Mouse (Mus musculus) neural tube, embryonic 11.5 days (tissue): ENCODE results near the gene Pde11a. TPM values are rescaled to one million over a fixed set of nuclear protein-coding genes. Genes with fewer than 3 reads are reported as not detected.

ENCODE experiments used
- ATAC-seq: fragments of 200-750 bp; cut with Nextera tagmentation; 2 replicates; pipeline ENCODE4 v1.8.0; 2017; ENCODE audit warnings: moderate number of reproducible peaks, mild to moderate bottlenecking, moderate TSS enrichment, moderate library complexity; ENCODE audit not compliant: insufficient read depth, low FRiP score, low TSS enrichment
- DNase-seq: peaks from one replicate; pipeline ENCODE4 v3.0.0-alpha.2; 2015; ENCODE audit warnings: low spot score
- H3K27ac ChIP-seq: fragments of 300-500 bp; sonication (generic); 2 replicates; pipeline ENCODE4 v1.5.1; 2014; ENCODE audit warnings: low read depth, mild to moderate bottlenecking, low read length
- H3K27me3 ChIP-seq: fragments of 300-500 bp; sonication (generic); 2 replicates; pipeline ENCODE4 v1.6.1; 2014; ENCODE audit warnings: mild to moderate bottlenecking, low read length, mixed read lengths; ENCODE audit not compliant: control insufficient read depth, insufficient read depth
- H3K36me3 ChIP-seq: fragments of 300-500 bp; sonication (generic); 2 replicates; pipeline ENCODE4 v1.6.1; 2014; ENCODE audit warnings: mild to moderate bottlenecking, low read length, moderate library complexity, mixed read lengths; ENCODE audit not compliant: control insufficient read depth, insufficient read depth
- H3K4me1 ChIP-seq: fragments of 300-500 bp; sonication (generic); 2 replicates; pipeline ENCODE4 v1.6.1; 2014; ENCODE audit warnings: low read length, mixed read lengths; ENCODE audit not compliant: control insufficient read depth, insufficient read depth
- H3K4me2 ChIP-seq: fragments of 300-500 bp; sonication (generic); 2 replicates; pipeline ENCODE4 v1.6.1; 2014; ENCODE audit warnings: low read depth, mild to moderate bottlenecking, moderate library complexity
- H3K4me3 ChIP-seq: fragments of 300-500 bp; sonication (generic); 2 replicates; pipeline ENCODE4 v1.5.1; 2014; ENCODE audit warnings: low read depth, low read length
- H3K9ac ChIP-seq: fragments of 300-500 bp; sonication (generic); 2 replicates; pipeline ENCODE4 v1.6.1; 2014; ENCODE audit warnings: mild to moderate bottlenecking, low read length
- H3K9me3 ChIP-seq: fragments of 300-500 bp; sonication (generic); 2 replicates; pipeline ENCODE4 v1.6.1; 2016; ENCODE audit warnings: low read length; ENCODE audit not compliant: control insufficient read depth
- WGBS: fragments of 180-500 bp; shearing (Covaris S2); extraction: QIAGEN DNeasy Blood & Tissue Kit; methylation state at CpG from one replicate; pipeline ENCODE4 v1.1.7; 2014; 5-methylcytosine and 5-hydroxymethylcytosine counted together
- polyA plus RNA-seq: library from polyadenylated mRNA; unstranded; fragments of >200 nt; fragmentation: Nextera tagmentation; extraction: Ambion mirVana; gene quantifications from 2 replicates; pipeline ENCODE4 v1.2.1, GENCODE M21; 2014

The Pde11a gene
- polyA plus RNA-seq, 1 experiment from 2014 or later, result 0.49 TPM

DNA sequence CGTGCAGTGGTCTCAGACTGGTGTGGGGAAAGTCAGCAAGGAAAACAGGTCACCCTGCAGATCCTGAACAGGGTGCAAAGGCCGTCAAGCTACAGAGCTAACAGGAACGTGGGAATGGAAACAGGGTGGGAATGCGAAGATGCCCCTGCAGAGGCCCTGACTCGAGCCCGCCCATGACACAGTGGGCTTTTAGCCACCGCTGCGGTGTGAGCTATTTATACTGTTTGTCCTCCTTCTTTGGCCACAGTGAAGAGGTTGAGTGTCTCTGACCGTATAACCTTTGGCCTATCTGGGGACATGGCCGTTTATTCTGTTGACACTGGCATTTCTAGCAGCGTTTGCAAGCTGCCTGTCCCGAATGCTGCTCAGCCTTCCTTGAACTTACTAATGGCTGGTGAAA, 338.9 kb downstream of the Pde11a start:
- Histone ChIP-seq H3K9me3 (no peaks in the 10 kb centered on the region), H3K36me3 (no peaks in the 10 kb centered on the region), H3K4me1 (peaks cover 30% of the 10 kb centered on the region), H3K9ac (no peak overlapping the region), H3K27me3 (no peaks in the 10 kb centered on the region), H3K27ac (no peak overlapping the region), H3K4me3 (no peak overlapping the region), H3K4me2 (no peak overlapping the region)
- DNase-seq (no peak), ATAC-seq (no peak)
- WGBS, result 23% methylated on average over 12 of the region's 12 CpGs

DNA sequence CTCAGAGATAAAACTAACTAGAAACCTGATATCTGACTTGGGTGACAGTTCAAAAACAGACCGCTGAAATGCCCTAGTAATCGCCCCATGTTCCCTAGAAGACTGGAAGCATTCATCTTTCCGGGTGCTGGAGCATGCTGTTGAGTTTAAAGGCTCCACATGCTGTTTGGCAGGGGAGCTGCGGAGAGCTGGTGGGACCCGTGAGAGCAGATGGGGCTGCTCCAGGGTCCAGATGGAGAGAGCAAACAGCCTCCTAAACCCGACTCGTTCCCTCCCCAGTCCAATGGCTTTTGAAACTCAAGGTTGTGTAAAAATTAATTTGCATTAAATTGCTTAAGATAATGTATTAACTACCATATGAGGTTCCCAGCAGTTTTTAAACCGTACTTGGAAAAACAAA, 339.9 kb downstream of the Pde11a start:
- Histone ChIP-seq H3K4me2 (no peak overlapping the region), H3K27ac (no peak overlapping the region), H3K4me3 (no peak overlapping the region), H3K4me1 (peaks cover 30% of the 10 kb centered on the region), H3K27me3 (no peaks in the 10 kb centered on the region), H3K9me3 (no peaks in the 10 kb centered on the region), H3K36me3 (no peaks in the 10 kb centered on the region), H3K9ac (no peak overlapping the region)
- WGBS, result 23% methylated on average over 8 of the region's 8 CpGs
- peak; percentile 27 for DNase-seq
- no peak for ATAC-seq

DNA sequence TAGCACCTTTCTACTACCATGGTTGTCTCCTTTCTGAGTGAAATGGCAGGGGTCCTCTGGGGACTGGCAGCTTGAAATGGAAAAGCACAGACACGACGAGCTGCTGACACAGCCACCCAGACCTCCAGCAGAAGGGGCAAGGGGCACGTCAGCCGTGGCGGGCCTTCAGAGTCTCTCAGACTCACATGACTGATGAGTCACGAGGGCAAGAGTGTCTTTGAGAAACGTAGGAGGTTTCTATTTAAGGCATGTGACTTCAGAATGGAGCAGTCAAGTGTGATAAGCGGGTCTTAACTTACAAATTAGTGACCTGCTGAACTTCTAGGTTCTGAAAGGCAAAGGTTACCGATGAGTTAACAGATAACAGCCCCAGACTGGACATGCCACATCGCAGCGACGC, 340.8 kb downstream of the Pde11a start:
- Histone ChIP-seq H3K4me2 (no peak overlapping the region), H3K27ac (no peak overlapping the region), H3K27me3 (no peaks in the 10 kb centered on the region), H3K4me1 (peaks cover 26% of the 10 kb centered on the region), H3K9me3 (no peaks in the 10 kb centered on the region), H3K9ac (no peak overlapping the region), H3K36me3 (no peaks in the 10 kb centered on the region), H3K4me3 (no peak overlapping the region)
- DNase-seq (no peak), ATAC-seq (no peak)
- 48% methylated on average over 12 of the region's 12 CpGs for WGBS

DNA sequence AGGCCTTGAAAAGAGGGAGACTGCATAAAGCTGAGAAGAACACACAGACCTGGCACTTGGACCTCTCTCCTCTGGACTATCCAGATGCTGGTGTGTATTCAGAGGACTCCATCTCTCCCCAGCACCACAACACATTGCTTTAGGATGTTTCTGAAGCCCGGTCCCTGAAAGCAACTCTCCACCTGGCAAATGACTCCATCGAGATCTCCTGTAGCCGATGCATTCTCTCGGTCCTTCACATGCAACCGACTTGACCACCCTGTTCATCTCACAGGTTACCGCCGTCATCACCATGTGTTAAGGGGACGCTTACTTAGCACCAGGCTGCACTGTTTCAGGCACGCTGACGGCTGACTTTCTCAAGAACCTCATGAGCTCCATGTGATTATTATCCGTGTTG, 343.7 kb downstream of the Pde11a start:
- Histone ChIP-seq H3K9ac (no peak overlapping the region), H3K27me3 (no peaks in the 10 kb centered on the region), H3K4me1 (peaks cover 22% of the 10 kb centered on the region), H3K9me3 (no peaks in the 10 kb centered on the region), H3K4me3 (no peak overlapping the region), H3K4me2 (no peak overlapping the region), H3K36me3 (no peaks in the 10 kb centered on the region), H3K27ac (no peak overlapping the region)
- 96% methylated on average over 11 of the region's 11 CpGs for WGBS
- no peak for ATAC-seq
- DNase-seq, result no peak

DNA sequence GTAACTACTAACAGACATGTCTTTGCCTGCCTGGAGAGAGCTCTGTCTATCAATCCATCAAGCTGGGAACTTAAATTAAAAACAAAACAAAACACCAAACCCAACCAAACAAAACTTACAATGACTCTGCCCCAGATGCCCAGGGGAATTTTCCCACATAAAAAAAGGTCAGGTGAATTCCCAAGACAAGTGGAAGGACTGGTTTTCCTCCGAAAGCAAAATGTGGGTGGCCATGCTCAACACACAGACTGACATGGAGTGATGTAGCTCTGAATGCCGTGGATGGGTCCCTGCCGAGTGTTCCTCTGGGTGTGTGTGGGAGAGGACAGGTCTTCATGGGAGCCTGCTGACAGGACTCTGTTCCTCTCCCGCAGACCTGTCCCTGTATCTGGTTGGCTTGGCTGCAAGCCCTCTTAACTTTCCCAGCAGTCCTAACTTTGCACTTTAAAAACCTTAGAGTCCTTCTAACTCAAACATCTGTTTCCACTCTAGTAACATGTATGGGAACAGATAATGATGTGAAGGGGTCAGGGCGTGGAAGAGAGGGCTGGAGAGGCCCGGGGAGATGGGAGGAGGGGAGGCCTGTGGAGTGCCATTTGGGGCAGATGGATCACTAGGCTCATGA, 346.9 kb downstream of the Pde11a start:
- 43% methylated on average over 6 of the region's 6 CpGs for WGBS
- no peaks in the 10 kb centered on the region for H3K27me3 ChIP-seq
- no peak overlapping the region for H3K4me2 ChIP-seq
- peaks cover 23% of the 10 kb centered on the region for H3K4me1 ChIP-seq
- 0 out of 2 replicates have a peak overlapping the region, but pooled peaks have one; percentile 14 for H3K27ac ChIP-seq
- no peaks in the 10 kb centered on the region for H3K9me3 ChIP-seq
- H3K36me3 ChIP-seq, result no peaks in the 10 kb centered on the region
- ATAC-seq (no peak), DNase-seq (no peak)
- no peak overlapping the region for H3K9ac ChIP-seq
- H3K4me3 ChIP-seq, result no peak overlapping the region

DNA sequence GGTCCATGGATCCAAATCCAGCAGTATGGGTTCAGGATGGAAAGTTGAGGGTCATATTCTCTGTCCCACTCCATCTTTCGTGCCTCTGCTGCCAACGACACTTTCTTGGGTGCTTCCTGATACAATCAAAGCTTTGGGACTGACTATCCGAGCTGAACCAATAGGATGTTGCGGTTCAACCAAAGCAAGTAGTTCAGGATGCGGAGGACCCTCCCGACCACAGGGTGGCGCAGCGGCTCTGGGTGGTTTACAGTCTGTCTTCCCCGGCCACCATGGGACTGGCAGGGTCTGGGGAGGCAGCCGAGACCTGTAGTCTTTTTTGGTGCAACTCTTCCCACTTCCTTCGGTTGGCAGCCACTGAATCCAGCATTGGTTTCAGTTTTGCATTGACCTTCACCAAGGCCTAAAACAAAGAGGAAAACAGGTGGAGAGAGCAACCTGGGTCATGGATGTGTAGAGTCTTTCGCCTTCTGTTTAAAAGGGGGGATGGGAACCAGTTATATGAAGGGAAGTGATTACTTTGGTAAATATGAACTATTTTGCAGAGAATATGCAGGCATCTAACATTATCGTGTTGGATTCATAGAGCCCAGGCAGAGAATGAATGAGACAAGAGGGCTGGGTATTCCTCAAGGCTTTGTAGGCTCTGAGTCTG, 347.6 kb downstream of the Pde11a start:
- ATAC-seq (no peak), DNase-seq (peak; percentile 77)
- Histone ChIP-seq H3K9me3 (no peaks in the 10 kb centered on the region), H3K9ac (no peak overlapping the region), H3K27me3 (no peaks in the 10 kb centered on the region), H3K4me2 (no peak overlapping the region), H3K4me1 (peaks cover 28% of the 10 kb centered on the region), H3K27ac (no peak overlapping the region), H3K4me3 (no peak overlapping the region), H3K36me3 (no peaks in the 10 kb centered on the region)
- WGBS, result 44% methylated on average over 13 of the region's 13 CpGs

DNA sequence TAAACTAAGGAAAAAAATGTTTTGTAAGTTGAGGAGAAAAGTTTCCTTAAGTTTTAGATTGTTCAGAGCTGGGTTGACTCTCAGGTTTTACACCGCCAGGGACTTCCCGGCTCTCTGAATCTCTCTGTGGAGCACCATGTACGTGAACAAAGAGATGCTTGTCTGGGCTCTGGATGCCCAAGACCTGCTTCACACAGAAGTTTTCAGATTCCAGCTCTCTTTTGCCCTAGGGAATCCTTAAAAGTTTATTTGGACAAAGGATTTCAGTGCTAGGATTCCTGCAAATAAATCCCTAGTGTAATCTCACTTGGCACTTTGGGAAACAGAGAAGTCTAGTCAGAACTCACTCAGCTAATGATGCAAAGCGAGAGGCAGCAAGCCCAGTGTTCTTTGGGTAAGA, 348.9 kb downstream of the Pde11a start:
- Histone ChIP-seq H3K4me1 (peaks cover 36% of the 10 kb centered on the region), H3K9ac (no peak overlapping the region; the same call in 1 of the 2 replicates), H3K9me3 (no peaks in the 10 kb centered on the region), H3K27ac (peak overlapping the region; percentile 74; the same call in 1 of the 2 replicates), H3K27me3 (no peaks in the 10 kb centered on the region), H3K4me3 (no peak overlapping the region), H3K36me3 (no peaks in the 10 kb centered on the region), H3K4me2 (no peak overlapping the region)
- WGBS, result 54% methylated on average over 4 of the region's 4 CpGs
- DNase-seq, result no peak
- no peak for ATAC-seq

DNA sequence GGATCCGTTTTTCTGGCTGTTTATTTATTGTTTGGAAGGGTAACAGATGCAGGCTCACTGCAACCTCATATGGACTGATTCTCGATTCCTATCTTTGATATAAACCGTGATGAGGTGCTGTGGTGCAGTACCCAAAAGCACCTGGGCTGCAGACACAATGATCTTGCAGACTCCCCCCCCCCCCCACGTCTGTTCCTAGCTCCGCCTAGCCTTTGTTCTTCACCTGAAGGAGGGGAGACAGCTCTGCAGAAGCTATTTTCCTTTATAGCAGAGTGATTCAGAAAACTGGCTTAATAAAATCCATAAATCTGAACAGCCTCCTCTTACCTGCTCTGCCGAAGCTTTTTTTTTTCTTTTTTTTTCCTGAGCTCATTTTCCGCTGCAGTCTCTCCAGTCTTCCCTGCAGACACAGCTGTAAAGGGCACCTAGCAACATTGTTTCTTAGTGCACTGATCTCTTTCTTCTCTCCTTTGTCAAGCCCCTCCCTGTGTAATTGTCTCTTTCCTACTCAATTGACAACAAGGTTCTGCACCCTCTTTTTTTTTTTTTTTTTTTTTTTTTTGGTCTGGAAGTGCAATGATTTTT, 349.7 kb downstream of the Pde11a start:
- DNase-seq, result no peak
- Histone ChIP-seq H3K4me3 (no peak overlapping the region), H3K9me3 (no peaks in the 10 kb centered on the region), H3K9ac (peak overlapping the region; percentile 19), H3K4me2 (peak overlapping the region; percentile 5; the same call in 1 of the 2 replicates), H3K27me3 (no peaks in the 10 kb centered on the region), H3K4me1 (peaks cover 36% of the 10 kb centered on the region), H3K27ac (peak overlapping the region; percentile 74), H3K36me3 (no peaks in the 10 kb centered on the region)
- ATAC-seq, result no peak
- 18% methylated on average over 7 of the region's 7 CpGs for WGBS

DNA sequence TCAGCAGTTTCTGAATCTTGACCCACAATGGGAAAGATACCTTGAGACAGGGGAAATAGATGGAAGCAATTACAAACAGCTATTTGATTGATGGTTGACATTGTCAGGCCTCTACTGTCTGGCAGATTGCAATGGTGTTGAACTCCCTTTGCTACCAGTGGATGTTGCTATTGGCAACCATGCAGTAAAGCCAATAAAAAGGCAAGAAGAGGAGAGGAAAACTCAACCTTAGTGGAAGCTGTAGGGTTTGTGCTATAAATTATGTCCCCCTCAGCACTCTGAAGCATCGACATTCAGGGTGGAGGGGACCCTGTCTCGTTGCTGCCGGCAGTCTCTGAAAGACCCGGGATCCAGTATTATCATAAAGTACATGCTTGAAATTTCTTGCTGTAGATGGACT, 350.2 kb downstream of the Pde11a start:
- Histone ChIP-seq H3K4me2 (no peak overlapping the region), H3K36me3 (no peaks in the 10 kb centered on the region), H3K9me3 (no peaks in the 10 kb centered on the region), H3K4me3 (no peak overlapping the region), H3K27me3 (no peaks in the 10 kb centered on the region), H3K27ac (peak overlapping the region; percentile 74), H3K4me1 (peaks cover 36% of the 10 kb centered on the region), H3K9ac (peak overlapping the region; percentile 19)
- ATAC-seq (peak; percentile 62), DNase-seq (no peak)
- WGBS, result 14% methylated on average over 4 of the region's 4 CpGs
